Mouse (Mus musculus): ENCODE measurements around the gene Gm28230.

DNA sequence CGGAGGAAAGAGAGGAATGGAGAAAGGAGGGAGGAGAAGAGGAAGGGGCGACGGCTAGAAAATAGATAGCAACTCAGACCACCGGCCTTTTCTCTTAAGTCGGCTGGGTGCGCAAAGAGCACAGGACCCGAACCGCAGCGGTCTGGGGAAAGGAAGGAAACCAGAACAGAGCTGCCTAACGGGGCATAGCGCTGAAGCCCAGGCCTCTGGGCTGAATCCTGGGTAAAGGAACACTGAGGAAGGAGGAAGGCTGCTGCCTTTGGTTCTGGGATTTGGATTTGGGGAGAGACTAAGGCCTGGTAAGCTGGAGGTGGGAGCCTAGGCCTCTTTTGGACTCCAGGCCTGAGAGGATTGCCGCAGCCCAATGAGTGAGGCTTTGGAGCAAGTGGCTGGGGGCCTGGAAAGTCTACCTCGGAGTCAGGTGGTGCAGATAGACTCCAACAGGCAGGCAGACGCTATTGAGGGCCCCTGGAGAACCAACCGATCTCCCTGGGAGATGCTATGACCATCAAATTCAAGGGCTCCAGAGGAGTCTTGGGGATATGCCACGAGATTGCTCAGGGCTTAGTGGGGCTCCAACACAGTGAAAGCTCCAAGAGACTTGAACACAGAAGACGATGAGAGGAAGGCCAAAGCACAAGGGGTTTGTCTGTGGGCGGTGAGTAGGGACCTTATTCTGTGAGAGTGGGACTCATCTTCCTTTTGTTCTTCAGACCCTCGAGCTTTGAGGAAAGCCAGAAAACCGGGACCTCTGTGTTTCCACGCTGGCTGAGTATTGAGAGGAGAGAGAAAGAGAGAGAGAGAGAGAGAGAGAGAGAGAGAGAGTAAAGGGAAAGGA, 45.7 kb upstream of the Gm28230 start:
- TF ChIP-seq POLR2A (IDR thresholded peaks at IDR 0.05; ENCODE audit: borderline replicate concordance, extremely low read depth, low read depth, low read length) = no peak
- TF ChIP-seq CTCF (IDR thresholded peaks at IDR 0.05; ENCODE audit: insufficient read depth, low read length) = no peak

Data from lung, adult 2 months (tissue).